ENCODE assay signal across 14 mouse cellular contexts in the genomic region with DNA sequence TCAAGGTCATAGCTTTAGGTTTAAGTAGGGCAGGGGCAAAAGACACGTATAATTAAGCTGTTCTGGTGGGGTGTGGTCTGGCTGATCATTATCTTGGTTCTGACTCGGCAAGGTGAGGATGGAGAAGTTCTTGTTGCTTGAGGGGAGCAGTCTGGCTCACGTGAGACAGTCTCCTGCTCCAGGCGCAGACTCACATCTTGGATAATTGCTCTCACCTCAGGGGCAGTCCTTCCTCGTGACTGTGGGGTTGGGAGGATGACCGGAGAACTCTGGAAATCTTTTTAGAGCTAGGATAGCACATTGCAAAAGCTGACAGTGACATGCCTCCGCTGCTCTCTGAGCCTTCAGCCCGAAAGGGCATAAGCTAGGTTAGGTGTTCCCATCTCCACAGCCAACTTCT.
"Had no signal": no experiment of that assay in that cellular context is flagged by ENCODE, and none has a peak within 500 bp of the region (broad histone marks: within the 10 kb centered on the region; RNA-seq: fewer than 3 reads in every experiment).

No protein-coding gene starts in this region.

- H3K36me3 ChIP-seq: limb, embryonic 12.5 days; liver, embryonic 15.5 days; neural tube, embryonic 15.5 days had no signal

- H3K27ac ChIP-seq: limb, embryonic 12.5 days; liver, embryonic 15.5 days; neural tube, embryonic 15.5 days; stomach, postnatal 0 days had no signal

- H3K4me3 ChIP-seq: limb, embryonic 12.5 days; liver, embryonic 15.5 days; myocyte; neural tube, embryonic 15.5 days had no signal

- H3K9me3 ChIP-seq: limb, embryonic 12.5 days; liver, embryonic 15.5 days; neural tube, embryonic 15.5 days had no signal

- ATAC-seq: hindbrain, embryonic 16.5 days; inflammation-experienced regulatory T-cells, adult 6 months; lung, postnatal 0 days had no signal

- DNase-seq: liver; lung, adult 2 months; lung, postnatal 36 days; midbrain, embryonic 14.5 days; right cerebral cortex, adult 18-20 months; thymus, postnatal 4 days had no signal

- H3K27me3 ChIP-seq: neural tube, embryonic 15.5 days had no signal

- H3K9ac ChIP-seq: limb, embryonic 12.5 days; liver, embryonic 15.5 days; neural tube, embryonic 15.5 days had no signal

- H3K4me2 ChIP-seq: limb, embryonic 12.5 days; liver, embryonic 15.5 days; neural tube, embryonic 15.5 days had no signal
